Mouse (Mus musculus) regulatory T cell (primary cell): ENCODE measurements around the gene Rpl3.

ENCODE experiments used
- in situ Hi-C: fragments of 300-600 bp; cut with MboI, MseI; formaldehyde crosslinking; loops from one replicate; pipeline ENCODE4 v1.15.1; 2025; ENCODE audit warnings: high pct_unique_total_duplicates

Gene Rpl3

DNA sequence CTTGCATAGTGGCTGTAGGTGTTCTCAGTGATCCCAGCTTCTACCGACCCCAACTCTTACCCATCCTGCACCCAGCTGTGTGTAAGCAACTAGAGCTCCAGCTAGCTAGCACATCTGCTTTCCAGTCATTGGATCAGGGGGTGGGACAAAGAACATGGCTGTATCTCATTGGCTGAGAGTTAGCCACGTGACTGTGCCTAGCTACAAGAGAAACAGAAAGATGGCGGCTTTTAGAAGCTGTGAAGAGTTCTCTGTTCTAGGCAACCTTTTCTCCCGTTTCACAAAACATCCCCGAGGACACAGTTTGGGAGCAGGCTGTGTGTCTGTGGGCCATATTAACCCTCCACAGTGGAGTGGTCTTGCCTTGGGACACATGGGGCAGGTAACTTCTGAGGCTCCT is 23.6 kb upstream of the Rpl3 start:
- in situ Hi-C loops, result loop anchor here (5.0 kb wide), 1 partner anchor 107 kb away; no protein-coding TSS in a partner anchor

GRCm38 (mm10) chr15:80114414-80114813 is 22.7 kb upstream of the Rpl3 start:
- in situ Hi-C loops, result no loop called here

GRCm38 (mm10) chr15:80112499-80112898 is 20.8 kb upstream of the Rpl3 start:
- in situ Hi-C loops, result no loop called here

DNA sequence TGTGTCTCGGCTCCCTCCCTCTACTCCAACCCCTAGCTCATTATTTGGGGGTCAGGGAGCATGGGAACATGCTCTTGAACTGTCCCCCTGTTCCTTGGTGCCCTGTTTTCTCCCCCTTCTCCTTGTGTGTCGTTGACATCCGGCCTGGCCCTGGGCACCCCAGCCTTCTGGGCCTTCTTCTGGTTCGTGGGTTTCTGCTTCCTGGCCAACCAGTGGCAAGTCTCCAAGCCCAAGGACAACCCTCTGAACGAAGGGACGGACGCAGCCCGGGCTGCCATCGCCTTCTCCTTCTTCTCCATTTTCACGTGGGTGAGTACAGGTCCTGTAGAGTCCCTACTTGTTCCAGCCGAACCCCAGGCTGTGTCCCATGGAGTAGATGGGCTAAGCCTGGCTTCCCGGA is 19.8 kb upstream of the Rpl3 start:
- in situ Hi-C loops, result no loop called here

GRCm38 (mm10) chr15:80107575-80107974 is 15.9 kb upstream of the Rpl3 start:
- in situ Hi-C loops, result no loop called here

GRCm38 (mm10) chr15:80107143-80107542 is 15.5 kb upstream of the Rpl3 start:
- in situ Hi-C loops, result no loop called here

DNA sequence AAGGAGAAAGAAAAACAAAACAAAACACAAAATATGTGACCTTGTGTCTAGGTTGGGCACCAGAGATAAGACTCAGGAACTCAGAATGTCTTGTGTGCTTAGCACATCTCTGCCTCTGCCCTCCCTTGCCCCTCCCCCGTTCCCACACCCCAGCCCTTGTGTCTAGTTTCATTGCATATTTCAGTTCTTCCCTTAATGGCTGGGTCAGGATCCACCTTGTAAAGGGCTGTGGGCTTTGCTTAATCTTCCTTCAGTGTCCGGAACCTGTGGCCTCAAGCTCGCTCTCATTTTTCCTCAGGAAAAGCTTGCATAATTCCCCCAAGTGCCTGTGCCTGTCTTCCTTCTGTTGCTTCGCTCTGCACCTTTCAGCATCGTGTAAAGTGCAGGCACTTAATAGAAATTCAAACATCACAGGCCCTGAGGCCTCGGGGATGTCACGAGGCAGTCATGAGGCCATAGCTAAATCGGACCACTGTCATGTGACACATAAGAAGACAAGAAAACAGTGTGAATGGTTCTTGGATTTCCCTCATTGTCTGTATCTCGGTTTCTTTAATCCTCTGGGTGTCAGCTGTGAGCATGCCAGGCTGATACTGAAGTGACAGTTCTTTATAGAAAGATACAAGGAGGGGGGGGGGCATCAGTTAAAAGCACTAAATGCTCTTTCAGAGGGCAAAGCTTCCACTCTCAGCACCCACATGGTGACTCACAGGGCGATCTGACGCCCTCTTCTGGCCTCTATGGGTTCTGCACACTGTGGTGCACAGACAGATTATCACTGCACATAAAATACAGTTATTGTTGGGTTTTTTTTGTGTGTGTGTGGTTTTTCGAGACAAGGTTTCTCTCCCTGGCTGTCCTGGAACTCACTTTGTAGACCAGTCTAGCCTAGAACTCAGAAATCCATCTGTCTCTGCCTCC is 14.1 kb upstream of the Rpl3 start:
- in situ Hi-C loops, result no loop called here

GRCm38 (mm10) chr15:80102495-80102894 is 10.8 kb upstream of the Rpl3 start:
- in situ Hi-C loops, result no loop called here

- in situ Hi-C loops, result no loop called here
These were observed 9.8 kb upstream of the Rpl3 start for GRCm38 (mm10) chr15:80101503-80101902.

- in situ Hi-C loops, result no loop called here
These were observed 9.2 kb upstream of the Rpl3 start for GRCm38 (mm10) chr15:80100871-80101270.

- in situ Hi-C loops, result no loop called here
These were observed 8.5 kb upstream of the Rpl3 start for GRCm38 (mm10) chr15:80100196-80100595.

GRCm38 (mm10) chr15:80099477-80099876 is 7.8 kb upstream of the Rpl3 start:
- in situ Hi-C loops, result no loop called here

DNA sequence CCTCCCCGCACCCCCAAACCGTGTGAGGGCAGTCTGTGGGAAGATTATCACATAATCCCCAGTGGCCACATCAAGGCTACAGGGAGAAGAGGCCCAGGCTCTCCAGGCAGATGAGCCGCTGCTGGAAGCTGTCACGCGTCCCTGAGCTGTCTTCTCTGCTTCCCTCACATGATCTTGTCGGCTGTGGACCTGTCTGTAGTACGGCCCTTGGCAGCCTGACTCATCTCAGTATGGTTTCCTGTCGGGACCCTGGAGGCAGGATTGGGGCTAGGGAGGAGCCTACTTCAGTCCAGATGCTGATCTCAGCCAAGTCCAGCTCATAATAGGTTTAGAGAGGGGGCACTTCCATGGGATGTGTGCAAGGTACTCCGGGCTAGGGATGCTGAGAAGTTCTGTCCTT is 7.1 kb upstream of the Rpl3 start:
- in situ Hi-C loops, result no loop called here

DNA sequence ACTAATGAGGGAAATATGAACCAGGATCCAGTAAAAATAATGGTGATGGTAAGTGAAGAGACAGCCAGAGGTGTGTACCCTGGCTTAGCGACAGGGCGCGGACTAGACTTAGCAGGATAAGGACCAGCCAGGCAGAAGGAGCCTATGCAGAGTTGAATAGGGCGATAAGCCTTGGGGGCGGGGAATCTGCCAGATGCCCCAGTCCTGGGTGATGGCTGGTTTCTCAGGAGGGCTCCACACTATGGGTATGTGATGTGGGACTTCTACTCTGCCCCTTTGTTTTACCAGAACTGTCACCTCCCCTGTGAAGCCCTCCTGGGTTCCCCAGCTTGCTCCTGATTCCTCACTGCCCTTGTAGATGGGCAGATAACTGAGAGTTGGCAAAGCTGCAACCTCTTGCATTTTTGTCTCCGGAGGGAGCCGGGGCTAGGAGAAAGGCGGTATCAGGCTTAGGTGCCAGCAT is 6.4 kb upstream of the Rpl3 start:
- in situ Hi-C loops, result no loop called here

- in situ Hi-C loops, result no loop called here
These were observed 5.5 kb upstream of the Rpl3 start for GRCm38 (mm10) chr15:80096946-80097881.

- in situ Hi-C loops, result no loop called here
These were observed 4.7 kb upstream of the Rpl3 start for GRCm38 (mm10) chr15:80096406-80096805.

DNA sequence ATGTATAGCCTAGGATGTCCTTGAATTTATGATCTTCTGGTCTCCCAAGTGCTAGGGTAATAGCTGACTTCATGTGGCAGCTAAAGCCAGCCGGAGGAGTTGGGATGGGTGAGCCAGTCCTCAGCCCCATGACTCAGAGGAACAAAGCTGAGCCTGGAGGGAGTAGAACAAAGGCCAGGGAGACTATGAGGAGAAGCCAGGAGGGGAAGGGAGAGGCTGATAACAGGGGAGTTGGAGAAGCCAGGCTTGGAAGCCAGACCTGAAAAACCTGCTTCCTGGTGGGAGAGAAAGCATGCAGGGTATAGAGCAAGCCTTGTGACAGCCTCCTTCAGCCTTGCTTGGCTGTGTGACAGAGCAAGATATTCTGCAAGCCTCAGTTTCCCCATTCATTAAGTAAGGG is 3.9 kb upstream of the Rpl3 start:
- in situ Hi-C loops, result no loop called here

- in situ Hi-C loops, result no loop called here
These were observed 2.5 kb upstream of the Rpl3 start for GRCm38 (mm10) chr15:80094201-80094600.

GRCm38 (mm10) chr15:80092599-80092998 is 931 bp upstream of the Rpl3 start:
- in situ Hi-C loops, result no loop called here

DNA sequence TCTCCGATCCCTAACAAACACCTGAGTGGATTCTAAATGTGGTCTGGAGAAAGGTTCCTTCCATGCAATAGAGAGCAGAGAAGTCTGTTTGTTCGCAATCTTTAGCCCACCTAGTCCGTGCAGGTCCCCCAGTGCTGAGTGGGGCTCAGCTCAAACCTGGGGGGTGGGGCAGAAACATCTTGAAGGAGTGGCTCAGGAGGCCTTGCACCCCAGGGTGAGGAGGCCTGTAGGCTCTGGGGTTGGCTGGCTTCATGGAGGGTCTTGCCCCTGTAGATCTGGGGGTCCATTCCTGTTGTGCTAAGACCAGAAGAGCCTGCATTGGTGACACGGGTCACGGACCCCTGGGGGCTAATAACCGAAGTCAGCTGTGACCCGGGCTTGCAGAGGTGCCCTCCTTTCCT is 373 bp upstream of the Rpl3 start:
- in situ Hi-C loops, result no loop called here

DNA sequence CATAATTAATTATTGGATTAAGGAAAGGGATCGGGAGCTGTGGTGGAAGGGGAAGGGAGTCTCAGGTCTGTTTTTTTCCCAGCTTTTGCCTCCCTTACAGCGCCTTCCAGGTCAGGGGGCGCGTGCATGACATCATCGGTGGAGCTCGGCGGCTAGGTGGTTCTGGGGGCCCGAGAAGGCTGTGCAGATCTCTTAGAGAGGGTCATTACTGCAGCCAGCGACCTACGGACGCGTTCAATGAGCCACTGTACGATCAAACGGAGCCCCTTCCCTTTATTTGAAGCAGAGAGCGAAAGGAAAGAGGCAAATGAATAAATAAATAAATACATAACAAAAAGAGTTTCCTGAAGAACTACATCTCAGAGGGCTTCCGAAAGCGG is 937 bp downstream of the Rpl3 start:
- in situ Hi-C loops, result no loop called here

GRCm38 (mm10) chr15:80090155-80090554 is 1.5 kb downstream of the Rpl3 start:
- in situ Hi-C loops, result no loop called here
